Mouse (Mus musculus) cerebellum, adult 18-20 months (tissue): Measurements from ENCODE around the gene Tcaim.
"Not testable (repeated sequence)": the region's sequence is repeated elsewhere in the genome, so short reads cannot be mapped to it uniquely, and the experiment has no call there.

Experiments
- DNase-seq, 2 experiments: peaks; one replicate each; pipeline ENCODE4 v3.0.0; 2021

The Tcaim gene

GRCm38 (mm10) chr9:122805053-122805844 is at the start of gene Tcaim:
Gene Tcaim (plus strand): TSS chr9:122805539.
- DNase-seq, result peak; percentile 93 to 95

GRCm38 (mm10) chr9:122757614-122758013 is 47.7 kb upstream of the Tcaim start:
- no peak for DNase-seq

- no peak for DNase-seq
These were observed 45.2 kb upstream of the Tcaim start for GRCm38 (mm10) chr9:122760111-122760510.

GRCm38 (mm10) chr9:122785231-122785630 is 20.1 kb upstream of the Tcaim start:
- no peak for DNase-seq

GRCm38 (mm10) chr9:122786534-122786933 is 18.8 kb upstream of the Tcaim start:
- no peak for DNase-seq

GRCm38 (mm10) chr9:122805845-122806341 is 554 bp downstream of the Tcaim start:
- no peak for DNase-seq

- no peak for DNase-seq
These were observed 1.8 kb downstream of the Tcaim start for GRCm38 (mm10) chr9:122807186-122807585.

GRCm38 (mm10) chr9:122810212-122810611 is 4.9 kb downstream of the Tcaim start:
- DNase-seq, result no peak

- peak; percentile 43 to 46 for DNase-seq
These were observed 7.0 kb downstream of the Tcaim start for GRCm38 (mm10) chr9:122812386-122812785.

GRCm38 (mm10) chr9:122814775-122815174 is 9.4 kb downstream of the Tcaim start:
- DNase-seq, result no peak

GRCm38 (mm10) chr9:122815239-122815851 is 10.0 kb downstream of the Tcaim start:
- DNase-seq, result no peak

GRCm38 (mm10) chr9:122823374-122824017 is 18.2 kb downstream of the Tcaim start:
- DNase-seq, result no peak

GRCm38 (mm10) chr9:122826743-122827142 is 21.4 kb downstream of the Tcaim start:
- DNase-seq, result no peak

- DNase-seq, result no peak
These were observed 24.6 kb downstream of the Tcaim start for GRCm38 (mm10) chr9:122829826-122830380.

GRCm38 (mm10) chr9:122836126-122836525 is 30.8 kb downstream of the Tcaim start:
- DNase-seq, result no peak

GRCm38 (mm10) chr9:122836790-122837189 is 31.5 kb downstream of the Tcaim start:
- peak; percentile 51 to 53 for DNase-seq

- no peak for DNase-seq
These were observed 31.9 kb downstream of the Tcaim start for GRCm38 (mm10) chr9:122837216-122837615.

- DNase-seq, result peak; percentile 9 to 18
These were observed 32.3 kb downstream of the Tcaim start for GRCm38 (mm10) chr9:122837680-122838079.

GRCm38 (mm10) chr9:122843760-122844159 is 38.4 kb downstream of the Tcaim start, which contains the start of gene Gm35549:
Gene Gm35549 (minus strand): TSS chr9:122844035.
- no peak for DNase-seq

GRCm38 (mm10) chr9:122845621-122846020 is 40.3 kb downstream of the Tcaim start:
- no peak for DNase-seq

- peak; percentile 27 to 34 for DNase-seq
These were observed 40.8 kb downstream of the Tcaim start for GRCm38 (mm10) chr9:122846156-122846555.

- not testable (repeated sequence) for DNase-seq
These were observed 42.5 kb downstream of the Tcaim start for GRCm38 (mm10) chr9:122847811-122848311.

- no peak for DNase-seq
These were observed 49.2 kb downstream of the Tcaim start for GRCm38 (mm10) chr9:122854526-122854925.
